Mouse (Mus musculus) naive thymus-derived CD4-positive, alpha-beta T cell, adult 2 months (primary cell): ENCODE data around the gene C2cd4b.
A peak's percentile ranks its signal among the peaks of the same experiment; 100 is the strongest.
"Not testable (repeated sequence)": the region's sequence is repeated elsewhere in the genome, so short reads cannot be mapped to it uniquely, and the experiment has no call there.

Experiments
- DNase-seq: peaks from one replicate; pipeline ENCODE4 v3.0.0-alpha.2; 2011; ENCODE audit warnings: low read depth

The C2cd4b gene

GRCm38 (mm10) chr9:67759163-67759955, at the start of gene C2cd4b:
TSS of gene C2cd4b (plus strand) at chr9:67759437.
- DNase-seq: peak; percentile 3

- DNase-seq: peak; percentile 61
Observed at GRCm38 (mm10) chr9:67711051-67711877, 48.0 kb upstream of the C2cd4b start.

GRCm38 (mm10) chr9:67712146-67712545, 47.1 kb upstream of the C2cd4b start:
- no peak for DNase-seq

GRCm38 (mm10) chr9:67717081-67717480, 42.2 kb upstream of the C2cd4b start:
- no peak for DNase-seq

- no peak for DNase-seq
Observed at GRCm38 (mm10) chr9:67718596-67718995, 40.6 kb upstream of the C2cd4b start.

GRCm38 (mm10) chr9:67720150-67720549, 39.1 kb upstream of the C2cd4b start:
- DNase-seq: no peak

- DNase-seq: no peak
Observed at GRCm38 (mm10) chr9:67722378-67722777, 36.9 kb upstream of the C2cd4b start.

GRCm38 (mm10) chr9:67725196-67725595, 34.0 kb upstream of the C2cd4b start:
- DNase-seq: no peak

- DNase-seq: no peak
Observed at GRCm38 (mm10) chr9:67733716-67734115, 25.5 kb upstream of the C2cd4b start.

GRCm38 (mm10) chr9:67735426-67735825, 23.8 kb upstream of the C2cd4b start:
- no peak for DNase-seq

GRCm38 (mm10) chr9:67741256-67741655, 18.0 kb upstream of the C2cd4b start:
- DNase-seq: no peak

- DNase-seq: no peak
Observed at GRCm38 (mm10) chr9:67753411-67754182, 5.6 kb upstream of the C2cd4b start.

GRCm38 (mm10) chr9:67754713-67755112, 4.5 kb upstream of the C2cd4b start:
- DNase-seq: no peak

- DNase-seq: peak; percentile 36
Observed at GRCm38 (mm10) chr9:67758686-67759085, 551 bp upstream of the C2cd4b start.

- not testable (repeated sequence) for DNase-seq
Observed at GRCm38 (mm10) chr9:67759956-67760764, 923 bp downstream of the C2cd4b start.

- no peak for DNase-seq
Observed at GRCm38 (mm10) chr9:67760991-67761390, 1.8 kb downstream of the C2cd4b start.

GRCm38 (mm10) chr9:67763326-67763725, 4.1 kb downstream of the C2cd4b start:
- DNase-seq: no peak

- DNase-seq: no peak
Observed at GRCm38 (mm10) chr9:67766405-67766804, 7.2 kb downstream of the C2cd4b start.

- DNase-seq: no peak
Observed at GRCm38 (mm10) chr9:67766948-67767347, 7.7 kb downstream of the C2cd4b start.

- no peak for DNase-seq
Observed at GRCm38 (mm10) chr9:67768843-67769242, 9.6 kb downstream of the C2cd4b start.

- no peak for DNase-seq
Observed at GRCm38 (mm10) chr9:67769401-67769800, 10.2 kb downstream of the C2cd4b start.
